Mouse (Mus musculus) hindbrain, embryonic 16.5 days (tissue): ENCODE results near the gene Gm20479. TPM values are rescaled to one million over a fixed set of nuclear protein-coding genes. Genes with fewer than 3 reads are reported as not detected.

Source experiments
- ATAC-seq: fragments of 200-750 bp; cut with Nextera tagmentation; 2 replicates; pipeline ENCODE4 v1.8.0; 2017; ENCODE audit warnings: moderate TSS enrichment, moderate library complexity
- H3K27ac ChIP-seq: fragments of 300-500 bp; sonication (generic); 2 replicates; pipeline ENCODE4 v1.5.1; 2014; ENCODE audit warnings: low read depth, mild to moderate bottlenecking, control low read depth, low read length, moderate library complexity
- H3K27me3 ChIP-seq: fragments of 300-500 bp; sonication (generic); replicated peaks from 2 replicates; pipeline ENCODE4 v1.6.1; 2014; ENCODE audit warnings: low read length; ENCODE audit not compliant: control insufficient read depth, insufficient read depth
- H3K36me3 ChIP-seq: fragments of 300-500 bp; sonication (generic); 2 replicates; pipeline ENCODE4 v1.6.1; 2014; ENCODE audit warnings: mild to moderate bottlenecking, low read length, moderate library complexity, mixed read lengths; ENCODE audit not compliant: control insufficient read depth, insufficient read depth
- H3K4me1 ChIP-seq: fragments of 300-500 bp; sonication (generic); 2 replicates; pipeline ENCODE4 v1.6.1; 2014; ENCODE audit warnings: low read depth, low read length; ENCODE audit not compliant: control insufficient read depth, insufficient read depth
- H3K4me2 ChIP-seq: fragments of 300-500 bp; sonication (generic); 2 replicates; pipeline ENCODE4 v1.6.1; 2014; ENCODE audit warnings: mild to moderate bottlenecking, low read length, control low read depth, moderate library complexity
- H3K4me3 ChIP-seq: fragments of 300-500 bp; sonication (generic); 2 replicates; pipeline ENCODE4 v1.5.1; 2014; ENCODE audit warnings: mild to moderate bottlenecking, low read length, control low read depth, moderate library complexity
- H3K9ac ChIP-seq: fragments of 300-500 bp; sonication (generic); 2 replicates; pipeline ENCODE4 v1.6.1; 2014; ENCODE audit warnings: low read depth, mild to moderate bottlenecking, control low read depth, low read length, moderate library complexity
- H3K9me3 ChIP-seq: fragments of 300-500 bp; sonication (generic); 2 replicates; pipeline ENCODE4 v1.6.1; 2014; ENCODE audit warnings: mild to moderate bottlenecking, low read length, moderate library complexity; ENCODE audit not compliant: control insufficient read depth
- WGBS: fragments of 180-500 bp; shearing (Covaris S2); extraction: QIAGEN DNeasy Blood & Tissue Kit; methylation state at CpG from one replicate; pipeline ENCODE4 v1.1.7; 2014; 5-methylcytosine and 5-hydroxymethylcytosine counted together
- polyA plus RNA-seq: library from polyadenylated mRNA; unstranded; fragments of >200 nt; fragmentation: Nextera tagmentation; extraction: Ambion mirVana; gene quantifications from 2 replicates; pipeline ENCODE4 v1.2.1, GENCODE M21; 2015

Gm20479 gene
- polyA plus RNA-seq, 1 experiment from 2014 or later = not detected

GRCm38 (mm10) chr7:27342595-27342994 is 14.6 kb downstream of the Gm20479 start:
- H3K4me1 ChIP-seq = peaks cover 7% of the 10 kb centered on the region
- peaks cover 15% of the 10 kb centered on the region; the same call in 1 of the 2 replicates for H3K36me3 ChIP-seq

GRCm38 (mm10) chr7:27339519-27339918 is 17.7 kb downstream of the Gm20479 start:
- H3K27ac ChIP-seq = peak overlapping the region; percentile 40
- peak overlapping the region; percentile 30 for H3K4me3 ChIP-seq
- no peaks in the 10 kb centered on the region for H3K9me3 ChIP-seq
- peak overlapping the region; percentile 50 for H3K9ac ChIP-seq
- H3K4me2 ChIP-seq = peak overlapping the region; percentile 54
- 17% methylated on average over 7 of the region's 7 CpGs for WGBS
- peaks cover 7% of the 10 kb centered on the region; the same call in 1 of the 2 replicates for H3K36me3 ChIP-seq
- peak; percentile 43; the same call in 1 of the 2 replicates for ATAC-seq
- H3K4me1 ChIP-seq = peaks cover 24% of the 10 kb centered on the region
- H3K27me3 ChIP-seq = peaks cover 28% of the 10 kb centered on the region

More at GRCm38 (mm10) chr7:27342595-27342994, 14.6 kb downstream of the Gm20479 start:
- H3K9ac ChIP-seq = no peak overlapping the region
- H3K27ac ChIP-seq = no peak overlapping the region
- ATAC-seq = no peak
- no peak overlapping the region for H3K4me3 ChIP-seq
- H3K27me3 ChIP-seq = peaks cover 1% of the 10 kb centered on the region
- 30% methylated on average over 4 of the region's 4 CpGs for WGBS
- no peaks in the 10 kb centered on the region for H3K9me3 ChIP-seq
- H3K4me2 ChIP-seq = no peak overlapping the region

- H3K4me3 ChIP-seq = peak overlapping the region; percentile 30
- H3K36me3 ChIP-seq = peaks cover 7% of the 10 kb centered on the region; the same call in 1 of the 2 replicates
- ATAC-seq = peak; percentile 14; the same call in 1 of the 2 replicates
- peak overlapping the region; percentile 40 for H3K27ac ChIP-seq
- peaks cover 24% of the 10 kb centered on the region for H3K4me1 ChIP-seq
- H3K4me2 ChIP-seq = peak overlapping the region; percentile 54
- WGBS = 51% methylated on average over 4 of the region's 4 CpGs
- H3K27me3 ChIP-seq = peaks cover 32% of the 10 kb centered on the region
- H3K9me3 ChIP-seq = no peaks in the 10 kb centered on the region
- H3K9ac ChIP-seq = peak overlapping the region; percentile 50
Measured at GRCm38 (mm10) chr7:27339114-27339513, 18.1 kb downstream of the Gm20479 start.

- ATAC-seq = no peak
Measured at GRCm38 (mm10) chr7:27337175-27337853, 19.9 kb downstream of the Gm20479 start, which contains the start of gene Ltbp4. Ltbp4 (minus strand) TSS chr7:27337692.

GRCm38 (mm10) chr7:27335928-27336823 is 21.0 kb downstream of the Gm20479 start:
- peak overlapping the region; percentile 37 for H3K4me3 ChIP-seq
- H3K4me1 ChIP-seq = peaks cover 41% of the 10 kb centered on the region
- H3K27me3 ChIP-seq = peaks cover 53% of the 10 kb centered on the region
- no peak overlapping the region for H3K27ac ChIP-seq
- H3K36me3 ChIP-seq = 0 out of 2 replicates have a peak, but pooled peaks cover 1% of the 10 kb centered on the region
- H3K9me3 ChIP-seq = no peaks in the 10 kb centered on the region
- ATAC-seq = peak; percentile 86
- peak overlapping the region; percentile 50 for H3K9ac ChIP-seq
- under 1% methylated on average over 47 of the region's 47 CpGs for whole genome bisulfite sequencing
- peak overlapping the region; percentile 61 for H3K4me2 ChIP-seq

More at GRCm38 (mm10) chr7:27337175-27337853, 19.9 kb downstream of the Gm20479 start, which contains the start of gene Ltbp4:
- Histone ChIP-seq H3K9me3 (no peaks in the 10 kb centered on the region), H3K9ac (peak within 1 kb of the TSS; percentile 50), H3K4me1 (peaks cover 40% of the 10 kb centered on the region), H3K4me3 (peak within 1 kb of the TSS; percentile 37), H3K4me2 (peak within 1 kb of the TSS; percentile 61), H3K27ac (no peak within 1 kb of the TSS), H3K36me3 (peaks cover 6% of the 10 kb centered on the region; the same call in 1 of the 2 replicates), H3K27me3 (peaks cover 46% of the 10 kb centered on the region)
- 3% methylated on average over 31 of the region's 36 CpGs for WGBS

GRCm38 (mm10) chr7:27335011-27335720 is 22.1 kb downstream of the Gm20479 start:
- Histone ChIP-seq H3K36me3 (no peaks in the 10 kb centered on the region), H3K4me2 (no peak overlapping the region), H3K4me1 (peaks cover 49% of the 10 kb centered on the region), H3K27ac (no peak overlapping the region), H3K4me3 (no peak overlapping the region), H3K9me3 (no peaks in the 10 kb centered on the region), H3K9ac (no peak overlapping the region), H3K27me3 (peaks cover 63% of the 10 kb centered on the region)
- ATAC-seq = no peak
- 59% methylated on average over 14 of the region's 15 CpGs for WGBS

- Histone ChIP-seq H3K4me3 (no peak overlapping the region), H3K4me2 (0 out of 2 replicates have a peak overlapping the region, but pooled peaks have one; percentile 1), H3K36me3 (no peaks in the 10 kb centered on the region), H3K27me3 (peaks cover 70% of the 10 kb centered on the region), H3K9me3 (no peaks in the 10 kb centered on the region), H3K27ac (no peak overlapping the region), H3K9ac (no peak overlapping the region), H3K4me1 (peaks cover 52% of the 10 kb centered on the region)
- WGBS = 4% methylated on average over 32 of the region's 32 CpGs
- ATAC-seq = no peak
Measured at GRCm38 (mm10) chr7:27334405-27334911, 22.8 kb downstream of the Gm20479 start.

GRCm38 (mm10) chr7:27333316-27333941 is 23.8 kb downstream of the Gm20479 start:
- peaks cover 46% of the 10 kb centered on the region for H3K4me1 ChIP-seq
- WGBS = under 1% methylated on average over 59 of the region's 77 CpGs
- no peak for ATAC-seq

More at GRCm38 (mm10) chr7:27333316-27333941, 23.8 kb downstream of the Gm20479 start:
- H3K9ac ChIP-seq = peak overlapping the region; percentile 69
- peaks cover 77% of the 10 kb centered on the region for H3K27me3 ChIP-seq
- no peaks in the 10 kb centered on the region for H3K9me3 ChIP-seq
- no peak overlapping the region for H3K27ac ChIP-seq
- H3K4me2 ChIP-seq = peak overlapping the region; percentile 96
- peak overlapping the region; percentile 52 for H3K4me3 ChIP-seq
- no peaks in the 10 kb centered on the region for H3K36me3 ChIP-seq
